Mouse (Mus musculus) stomach, embryonic 14.5 days (tissue): ENCODE data around the gene Gclc. TPM values are rescaled to one million over a fixed set of nuclear protein-coding genes. Genes with fewer than 3 reads are reported as not detected.

Experiments
- ATAC-seq: fragments of 200-750 bp; cut with Nextera tagmentation; 2 replicates; pipeline ENCODE4 v1.8.0; 2017; ENCODE audit warnings: low read depth, moderate TSS enrichment; ENCODE audit not compliant: insufficient number of reproducible peaks, insufficient read depth, low FRiP score
- H3K27ac ChIP-seq: fragments of 300-500 bp; sonication (generic); 2 replicates; pipeline ENCODE4 v1.5.1; 2014; ENCODE audit warnings: mild to moderate bottlenecking, low read length, moderate library complexity, mixed read lengths
- H3K27me3 ChIP-seq: fragments of 300-500 bp; sonication (generic); 2 replicates; pipeline ENCODE4 v1.6.1; 2014; ENCODE audit warnings: low read length, control low read depth, mixed read lengths; ENCODE audit not compliant: control insufficient read depth, insufficient read depth
- H3K36me3 ChIP-seq: fragments of 300-500 bp; sonication (generic); 2 replicates; pipeline ENCODE4 v1.6.1; 2014; ENCODE audit warnings: mild to moderate bottlenecking, control low read depth, low read length, moderate library complexity, mixed read lengths; ENCODE audit not compliant: control insufficient read depth, insufficient read depth
- H3K4me1 ChIP-seq: fragments of 300-500 bp; sonication (generic); 2 replicates; pipeline ENCODE4 v1.6.1; 2014; ENCODE audit warnings: low read length, control low read depth, mixed read lengths; ENCODE audit not compliant: control insufficient read depth, insufficient read depth
- H3K4me2 ChIP-seq: fragments of 300-500 bp; sonication (generic); replicated peaks from 2 replicates; pipeline ENCODE4 v1.6.1; 2014; ENCODE audit warnings: low read depth, low read length, control low read depth
- H3K4me3 ChIP-seq: fragments of 300-500 bp; sonication (generic); 2 replicates; pipeline ENCODE4 v1.5.1; 2014; ENCODE audit warnings: low read depth, low read length, control low read depth
- H3K9ac ChIP-seq: fragments of 300-500 bp; sonication (generic); replicated peaks from 2 replicates; pipeline ENCODE4 v1.6.1; 2014; ENCODE audit warnings: low read depth, mild to moderate bottlenecking, control low read depth, low read length, moderate library complexity, mixed read lengths
- H3K9me3 ChIP-seq: fragments of 300-500 bp; sonication (generic); 2 replicates; pipeline ENCODE4 v1.6.1; 2016; ENCODE audit warnings: low read depth, low read length, control low read depth; ENCODE audit not compliant: control insufficient read depth
- WGBS: fragments of 180-500 bp; shearing (Covaris S2); extraction: QIAGEN DNeasy Blood & Tissue Kit; methylation state at CpG from one replicate; pipeline ENCODE4 v1.1.7; 2014; 5-methylcytosine and 5-hydroxymethylcytosine counted together
- polyA plus RNA-seq: library from polyadenylated mRNA; unstranded; fragments of >200 nt; fragmentation: Nextera tagmentation; extraction: Ambion mirVana; gene quantifications from 2 replicates; pipeline ENCODE4 v1.2.1, GENCODE M21; 2014

Gene Gclc
- polyA plus RNA-seq, 1 experiment from 2014 or later: 16.2 TPM

- WGBS: 66% methylated on average over 3 of the region's 3 CpGs
- H3K4me2 ChIP-seq: no peak overlapping the region
- no peak overlapping the region for H3K4me3 ChIP-seq
- peaks cover 5% of the 10 kb centered on the region; the same call in 1 of the 2 replicates for H3K36me3 ChIP-seq
- H3K9me3 ChIP-seq: no peaks in the 10 kb centered on the region
- no peak overlapping the region for H3K9ac ChIP-seq
- ATAC-seq: peak; percentile 72
- H3K4me1 ChIP-seq: no peaks in the 10 kb centered on the region
- no peak overlapping the region for H3K27ac ChIP-seq
- H3K27me3 ChIP-seq: no peaks in the 10 kb centered on the region
Measured at GRCm38 (mm10) chr9:77766767-77767166, 12.4 kb downstream of the Gclc start.

GRCm38 (mm10) chr9:77770909-77771308 lies 16.6 kb downstream of the Gclc start:
- Histone ChIP-seq H3K4me3 (no peak overlapping the region), H3K4me1 (no peaks in the 10 kb centered on the region), H3K36me3 (no peaks in the 10 kb centered on the region; the same call in 1 of the 2 replicates), H3K9ac (no peak overlapping the region), H3K4me2 (no peak overlapping the region), H3K27me3 (no peaks in the 10 kb centered on the region), H3K27ac (no peak overlapping the region), H3K9me3 (no peaks in the 10 kb centered on the region)
- ATAC-seq: no peak
- 74% methylated on average over 6 of the region's 6 CpGs for WGBS

- no peak overlapping the region for H3K9ac ChIP-seq
- no peak overlapping the region for H3K4me2 ChIP-seq
- no peaks in the 10 kb centered on the region for H3K4me1 ChIP-seq
- no peak overlapping the region for H3K4me3 ChIP-seq
- no peaks in the 10 kb centered on the region for H3K27me3 ChIP-seq
- 77% methylated on average over 5 of the region's 5 CpGs for WGBS
- no peak for ATAC-seq
- no peak overlapping the region for H3K27ac ChIP-seq
- peaks cover 2% of the 10 kb centered on the region for H3K36me3 ChIP-seq
- no peaks in the 10 kb centered on the region for H3K9me3 ChIP-seq
Measured at GRCm38 (mm10) chr9:77771330-77771729, 17.0 kb downstream of the Gclc start.

- WGBS: 75% methylated on average over 10 of the region's 10 CpGs
- no peak for ATAC-seq
- no peaks in the 10 kb centered on the region for H3K4me1 ChIP-seq
Measured at GRCm38 (mm10) chr9:77771765-77772383, 17.5 kb downstream of the Gclc start.

GRCm38 (mm10) chr9:77776720-77777515 lies 22.6 kb downstream of the Gclc start:
- H3K27ac ChIP-seq: no peak overlapping the region
- H3K9ac ChIP-seq: no peak overlapping the region
- no peak overlapping the region for H3K4me2 ChIP-seq
- whole genome bisulfite sequencing: 66% methylated on average over 7 of the region's 7 CpGs
- ATAC-seq: no peak
- peaks cover 3% of the 10 kb centered on the region; the same call in 1 of the 2 replicates for H3K36me3 ChIP-seq
- H3K4me1 ChIP-seq: no peaks in the 10 kb centered on the region
- no peaks in the 10 kb centered on the region for H3K9me3 ChIP-seq
- no peak overlapping the region for H3K4me3 ChIP-seq
- H3K27me3 ChIP-seq: no peaks in the 10 kb centered on the region

More at GRCm38 (mm10) chr9:77771765-77772383, 17.5 kb downstream of the Gclc start:
- H3K27ac ChIP-seq: no peak overlapping the region
- H3K36me3 ChIP-seq: peaks cover 3% of the 10 kb centered on the region; the same call in 1 of the 2 replicates
- no peak overlapping the region for H3K4me3 ChIP-seq
- H3K27me3 ChIP-seq: no peaks in the 10 kb centered on the region
- H3K4me2 ChIP-seq: no peak overlapping the region
- H3K9me3 ChIP-seq: no peaks in the 10 kb centered on the region
- no peak overlapping the region for H3K9ac ChIP-seq

- WGBS: 86% methylated on average over 5 of the region's 5 CpGs
- no peak overlapping the region for H3K4me3 ChIP-seq
- no peak overlapping the region for H3K9ac ChIP-seq
- H3K4me1 ChIP-seq: no peaks in the 10 kb centered on the region
- no peak for ATAC-seq
- H3K9me3 ChIP-seq: no peaks in the 10 kb centered on the region
- no peak overlapping the region for H3K27ac ChIP-seq
- H3K36me3 ChIP-seq: peaks cover 3% of the 10 kb centered on the region; the same call in 1 of the 2 replicates
- no peaks in the 10 kb centered on the region for H3K27me3 ChIP-seq
- no peak overlapping the region for H3K4me2 ChIP-seq
Measured at GRCm38 (mm10) chr9:77777622-77778021, 23.3 kb downstream of the Gclc start.

GRCm38 (mm10) chr9:77779711-77780110 lies 25.4 kb downstream of the Gclc start:
- Histone ChIP-seq H3K9ac (no peak overlapping the region), H3K4me1 (no peaks in the 10 kb centered on the region), H3K9me3 (no peaks in the 10 kb centered on the region), H3K4me2 (no peak overlapping the region), H3K27me3 (no peaks in the 10 kb centered on the region), H3K4me3 (no peak overlapping the region), H3K27ac (no peak overlapping the region), H3K36me3 (peaks cover 3% of the 10 kb centered on the region; the same call in 1 of the 2 replicates)
- WGBS: 84% methylated on average over 4 of the region's 4 CpGs
- ATAC-seq: no peak

- H3K36me3 ChIP-seq: peaks cover 7% of the 10 kb centered on the region; the same call in 1 of the 2 replicates
- H3K27ac ChIP-seq: peak overlapping the region; percentile 49; the same call in 1 of the 2 replicates
- H3K4me3 ChIP-seq: no peak overlapping the region
- WGBS: 40% methylated on average over 5 of the region's 5 CpGs
- no peaks in the 10 kb centered on the region for H3K9me3 ChIP-seq
- no peaks in the 10 kb centered on the region for H3K4me1 ChIP-seq
- no peaks in the 10 kb centered on the region for H3K27me3 ChIP-seq
- peak; percentile 68; the same call in 1 of the 2 replicates for ATAC-seq
- H3K4me2 ChIP-seq: no peak overlapping the region
- H3K9ac ChIP-seq: no peak overlapping the region
Measured at GRCm38 (mm10) chr9:77781453-77782163, 27.3 kb downstream of the Gclc start.
